Comparison of ENCODE assay signal across 9 mouse cellular contexts in genomic region chr5:120457628-120458027, GRCm38 (mm10). TPM values are rescaled to one million over a fixed set of nuclear protein-coding genes. Genes with fewer than 3 reads are reported as not detected.
DNase-seq lines count a peak whose midpoint lies in the region; ATAC-seq and TF ChIP-seq lines count a peak whose summit lies in the region.
"Had no signal": no experiment of that assay in that cellular context is flagged by ENCODE, and none has a peak within 500 bp of the region (broad histone marks: within the 10 kb centered on the region; RNA-seq: fewer than 3 reads in every experiment).

No protein-coding gene starts in this region.

- no peak overlapping the region for H3K9ac ChIP-seq in CH12.LX (ENCODE audit: insufficient read depth, low read depth)
- H3K9ac ChIP-seq in forebrain, embryonic 14.5 days (ENCODE audit: low read length): no peak overlapping the region

- intact Hi-C loops in heart, postnatal 10 days (cut with DNase I): loop anchor here (5.0 kb wide), 1 partner anchor 310 kb away; no protein-coding TSS in a partner anchor

- H3K4me1 ChIP-seq in CH12.LX (ENCODE audit: control insufficient read depth in 1 of 2, insufficient read depth in 2 of 2): peaks cover 13 to 47% of the 10 kb centered on the region in 2 experiments; a peak in 3 of 4 replicates
- no peaks in the 10 kb centered on the region for H3K4me1 ChIP-seq in bone marrow macrophage, adult 2 months (ENCODE audit: control insufficient read depth, insufficient read depth, low read length)
- H3K4me1 ChIP-seq in forebrain, embryonic 14.5 days (ENCODE audit: control insufficient read depth, insufficient read depth, low read length): no peaks in the 10 kb centered on the region
- H3K4me1 ChIP-seq in olfactory bulb, adult 2 months (ENCODE audit: control insufficient read depth, insufficient read depth, low read length): no peaks in the 10 kb centered on the region; the same call in 1 of the 2 replicates

- H3K27ac ChIP-seq in CH12.LX (ENCODE audit: insufficient read depth, low read depth): no peak overlapping the region
- no peak overlapping the region for H3K27ac ChIP-seq in bone marrow macrophage, adult 2 months (ENCODE audit: insufficient read depth, low read depth, low read length)
- H3K27ac ChIP-seq in forebrain, embryonic 14.5 days (ENCODE audit: low read depth, low read length): no peak overlapping the region
- no peak overlapping the region for H3K27ac ChIP-seq in olfactory bulb, adult 2 months (ENCODE audit: insufficient read depth, low read depth, low read length)

- H3K4me3 ChIP-seq in CH12.LX (replicated peaks in 1 of 3; ENCODE audit: low read depth in 2 of 3, low read length in 2 of 3, poor library complexity in 1 of 3): no peak overlapping the region
- no peak overlapping the region for H3K4me3 ChIP-seq in bone marrow macrophage, adult 2 months (ENCODE audit: insufficient read depth, low read length)
- H3K4me3 ChIP-seq in forebrain, embryonic 14.5 days (ENCODE audit: low read depth, low read length): no peak overlapping the region
- H3K4me3 ChIP-seq in olfactory bulb, adult 2 months (ENCODE audit: insufficient read depth, low read depth, low read length): no peak overlapping the region
- H3K4me3 ChIP-seq: erythroblast, embryonic 14.5 days had no signal

- TF ChIP-seq POLR2A in CH12.LX (IDR thresholded peaks at IDR 0.05; ENCODE audit: low read depth, low read length): no peak
- TF ChIP-seq POLR2A in bone marrow macrophage, adult 2 months (IDR thresholded peaks at IDR 0.05; ENCODE audit: borderline replicate concordance, low read depth, low read length): no peak
- TF ChIP-seq POLR2A in olfactory bulb, adult 2 months (IDR thresholded peaks at IDR 0.05; ENCODE audit: insufficient read depth, low read depth, low read length): no peak

- no peaks in the 10 kb centered on the region for H3K36me3 ChIP-seq in CH12.LX (replicated peaks in 1 of 2; ENCODE audit: control insufficient read depth in 1 of 2, insufficient read depth in 1 of 2, low read length in 1 of 2)
- no peaks in the 10 kb centered on the region for H3K36me3 ChIP-seq in forebrain, embryonic 14.5 days (ENCODE audit: control insufficient read depth, insufficient read depth, low read length)

- TF ChIP-seq EP300 in CH12.LX (IDR thresholded peaks at IDR 0.05; ENCODE audit: low read length): no peak

- dilution Hi-C loops in CH12.LX (cut with MboI; ENCODE audit: extremely low pct_ligation_motif_present, extremely low pct_unique_long_range_greater_than_20kb, low sequenced_read_pairs): no loop called here

- in situ Hi-C loops in CH12.LX (cut with MboI; ENCODE audit: low pct_ligation_motif_present, low pct_unique_long_range_greater_than_20kb, low sequenced_read_pairs): no loop called here

- H3K4me2 ChIP-seq in CH12.LX (ENCODE audit: insufficient read depth, low read depth, poor library complexity, severe bottlenecking): no peak overlapping the region
- H3K4me2 ChIP-seq in forebrain, embryonic 14.5 days (ENCODE audit: low read length): no peak overlapping the region

- TF ChIP-seq RAD21 in CH12.LX (IDR thresholded peaks at IDR 0.05; ENCODE audit: low read depth, low read length): peak; percentile 78

- no peaks in the 10 kb centered on the region for H3K9me3 ChIP-seq in CH12.LX (replicated peaks; ENCODE audit: low read length)
- H3K9me3 ChIP-seq in forebrain, embryonic 14.5 days (replicated peaks; ENCODE audit: control insufficient read depth, low read length): no peaks in the 10 kb centered on the region

- ATAC-seq in forebrain, embryonic 14.5 days: no peak

- TF ChIP-seq CTCF in CH12.LX (conservative IDR thresholded peaks at IDR 0.05 in 1 of 2, IDR thresholded peaks at IDR 0.05 in 1 of 2; ENCODE audit: low read depth in 2 of 2, low read length in 2 of 2): peak in 1 of 2 experiments; percentile 83; a peak in 3 of 4 replicates
- peak; percentile 82 for TF ChIP-seq CTCF in bone marrow macrophage, adult 2 months (IDR thresholded peaks at IDR 0.05; ENCODE audit: low read depth, low read length)
- peak; percentile 54 for TF ChIP-seq CTCF in olfactory bulb, adult 2 months (IDR thresholded peaks at IDR 0.05; ENCODE audit: insufficient read depth, low read depth, low read length)

- DNase-seq in heart, postnatal 10 days: peak; percentile 56 to 78
- no peak for DNase-seq in heart, adult 8-10 months (ENCODE audit: low spot score)
- peak; percentile 85 for DNase-seq in CH12.LX (ENCODE audit: extremely low read depth)
- peak; percentile 89 for DNase-seq in forebrain, embryonic 14.5 days (ENCODE audit: low spot score)
- DNase-seq in layer of hippocampus, postnatal 25 days (ENCODE audit: extremely low spot score in 1 of 2, low spot score in 1 of 2): peak; percentile 56 to 76
- DNase-seq in thymus, postnatal 25 days: peak; percentile 45

- no peaks in the 10 kb centered on the region for H3K79me2 ChIP-seq in CH12.LX (replicated peaks; ENCODE audit: control insufficient read depth, extremely low read depth, insufficient read depth, poor library complexity, severe bottlenecking)

- 5% methylated on average over 9 of the region's 9 CpGs for WGBS in forebrain, embryonic 14.5 days
- 7% methylated on average over 9 of the region's 9 CpGs for WGBS in olfactory bulb, adult 2 months

- H3K27me3 ChIP-seq in CH12.LX (replicated peaks): peaks cover 65% of the 10 kb centered on the region
- H3K27me3 ChIP-seq in forebrain, embryonic 14.5 days (replicated peaks; ENCODE audit: control insufficient read depth, insufficient read depth, low read length): no peaks in the 10 kb centered on the region

TF ChIP-seq in CH12.LX, 34 proteins besides CTCF, POLR2A, EP300 and RAD21 (continues in another document):
- no peak for TF ChIP-seq PAX5 (IDR thresholded peaks at IDR 0.05; ENCODE audit: low read length)
- no peak for TF ChIP-seq KAT2A (IDR thresholded peaks at IDR 0.05; ENCODE audit: insufficient replicate concordance, low read length)
- TF ChIP-seq JUND (conservative IDR thresholded peaks at IDR 0.05; ENCODE audit: low read depth, low read length): no peak

RNA-seq across cellular contexts. Expression of gene Sdsl, which starts 15.0 kb away (rescaled TPM):
- total RNA-seq in heart, postnatal 10 days (2021): 10 to 100 TPM in 1 of 2 experiments, 1 to 10 TPM in 1; 9.1 to 11.2 TPM
- total RNA-seq in heart, adult 8-10 months (2022): 10 to 100 TPM in 1 of 4 experiments, 1 to 10 TPM in 3; 8.6 to 11.4 (median 9.5) TPM
- total RNA-seq in CH12.LX (2012; rRNA removed): 1.8 and 4.0 TPM in 2 replicates
- not detected in 2 replicates for total RNA-seq in CH12.LX (2014; rRNA removed)
- polyA plus RNA-seq in CH12.LX (2012; ENCODE audit: insufficient read length, low read depth): 0.37 TPM in 1 of 2 replicates, not detected in the other
- not detected in 2 replicates for polyA plus RNA-seq in bone marrow macrophage, adult 2 months (2012; ENCODE audit: insufficient read depth, insufficient read length, missing spikeins)
- polyA plus RNA-seq in forebrain, embryonic 14.5 days (2014; fragmentation: Nextera tagmentation; extraction: Ambion mirVana): 2.2 and 3.2 TPM in 2 replicates
- total RNA-seq in layer of hippocampus, postnatal 25 days (2021): 1 to 10 TPM; 7.1 to 9.1 TPM
- polyA plus RNA-seq in olfactory bulb, adult 2 months (2012; ENCODE audit: insufficient read depth, insufficient read length, low replicate concordance, missing spikeins): not detected in 2 replicates
- polyA plus RNA-seq: erythroblast, embryonic 14.5 days had no signal

RNA-seq across cellular contexts. Expression of gene Sds, which starts 18.7 kb away (rescaled TPM):
- total RNA-seq in heart, postnatal 10 days (2021): not detected
- total RNA-seq in heart, adult 8-10 months (2022): 1 to 10 TPM; 1.4 to 4.9 (median 1.7) TPM
- total RNA-seq in CH12.LX (2012; rRNA removed): not detected in 2 replicates
- not detected in 2 replicates for total RNA-seq in CH12.LX (2014; rRNA removed)
- polyA plus RNA-seq in CH12.LX (2012; ENCODE audit: insufficient read length, low read depth): 0.76 and 1.5 TPM in 2 replicates
- not detected in 2 replicates for polyA plus RNA-seq in bone marrow macrophage, adult 2 months (2012; ENCODE audit: insufficient read depth, insufficient read length, missing spikeins)
- not detected in 2 replicates for polyA plus RNA-seq in forebrain, embryonic 14.5 days (2014; fragmentation: Nextera tagmentation; extraction: Ambion mirVana)
- under 1 TPM in 1 of 2 experiments, not detected in 1; 0.22 TPM for total RNA-seq in layer of hippocampus, postnatal 25 days (2021)
- not detected in 2 replicates for polyA plus RNA-seq in olfactory bulb, adult 2 months (2012; ENCODE audit: insufficient read depth, insufficient read length, low replicate concordance, missing spikeins)
- polyA plus RNA-seq: erythroblast, embryonic 14.5 days had no signal

RNA-seq across cellular contexts. Expression of gene Lhx5, which starts 26.1 kb away (rescaled TPM):
- not detected for total RNA-seq in heart, postnatal 10 days (2021)
- total RNA-seq in heart, adult 8-10 months (2022): not detected
- total RNA-seq in CH12.LX (2012; rRNA removed) (not detected in 2 replicates), CH12.LX (2014; rRNA removed) (not detected in 2 replicates)
- not detected in 2 replicates for polyA plus RNA-seq in CH12.LX (2012; ENCODE audit: insufficient read length, low read depth)
- polyA plus RNA-seq in bone marrow macrophage, adult 2 months (2012; ENCODE audit: insufficient read depth, insufficient read length, missing spikeins): not detected in 2 replicates
- 3.5 and 5.1 TPM in 2 replicates for polyA plus RNA-seq in forebrain, embryonic 14.5 days (2014; fragmentation: Nextera tagmentation; extraction: Ambion mirVana)
- not detected for total RNA-seq in layer of hippocampus, postnatal 25 days (2021)
- polyA plus RNA-seq in olfactory bulb, adult 2 months (2012; ENCODE audit: insufficient read depth, insufficient read length, low replicate concordance, missing spikeins): not detected in 2 replicates
- polyA plus RNA-seq: erythroblast, embryonic 14.5 days had no signal

RNA-seq across cellular contexts. Expression of gene Plbd2, which starts 45.8 kb away (rescaled TPM):
- total RNA-seq in heart, postnatal 10 days (2021): 10 to 100 TPM; 45.6 to 45.8 TPM
- total RNA-seq in heart, adult 8-10 months (2022): 10 to 100 TPM; 46.7 to 54.2 (median 49.5) TPM
- 10.8 and 21.3 TPM in 2 replicates for total RNA-seq in CH12.LX (2012; rRNA removed)
- total RNA-seq in CH12.LX (2014; rRNA removed): 7.1 and 9.0 TPM in 2 replicates
- 24.3 and 28.8 TPM in 2 replicates for polyA plus RNA-seq in CH12.LX (2012; ENCODE audit: insufficient read length, low read depth)
- 46.8 and 55.1 TPM in 2 replicates for polyA plus RNA-seq in bone marrow macrophage, adult 2 months (2012; ENCODE audit: insufficient read depth, insufficient read length, missing spikeins)
- polyA plus RNA-seq in forebrain, embryonic 14.5 days (2014; fragmentation: Nextera tagmentation; extraction: Ambion mirVana): 14.8 and 16.2 TPM in 2 replicates
- total RNA-seq in layer of hippocampus, postnatal 25 days (2021): 10 to 100 TPM; 61.5 to 70.3 TPM
- not detected in 2 replicates for polyA plus RNA-seq in olfactory bulb, adult 2 months (2012; ENCODE audit: insufficient read depth, insufficient read length, low replicate concordance, missing spikeins)

RNA-seq across cellular contexts. Expression of gene Slc8b1, which starts 53.3 kb away (rescaled TPM):
- 10 to 100 TPM in 1 of 2 experiments, 1 to 10 TPM in 1; 8.3 to 12.6 TPM for total RNA-seq in heart, postnatal 10 days (2021)
- 10 to 100 TPM in 2 of 4 experiments, 1 to 10 TPM in 2; 8.2 to 12.4 (median 10.0) TPM for total RNA-seq in heart, adult 8-10 months (2022)
- total RNA-seq in CH12.LX (2012; rRNA removed): 3.3 and 5.8 TPM in 2 replicates
- 3.2 and 3.6 TPM in 2 replicates for total RNA-seq in CH12.LX (2014; rRNA removed)
- 4.6 and 5.1 TPM in 2 replicates for polyA plus RNA-seq in CH12.LX (2012; ENCODE audit: insufficient read length, low read depth)
- polyA plus RNA-seq in bone marrow macrophage, adult 2 months (2012; ENCODE audit: insufficient read depth, insufficient read length, missing spikeins): 73.1 and 79.4 TPM in 2 replicates
- 0.67 and 1.5 TPM in 2 replicates for polyA plus RNA-seq in forebrain, embryonic 14.5 days (2014; fragmentation: Nextera tagmentation; extraction: Ambion mirVana)
- total RNA-seq in layer of hippocampus, postnatal 25 days (2021): 10 to 100 TPM in 1 of 2 experiments, 1 to 10 TPM in 1; 6.5 to 14.3 TPM
- not detected in 2 replicates for polyA plus RNA-seq in olfactory bulb, adult 2 months (2012; ENCODE audit: insufficient read depth, insufficient read length, low replicate concordance, missing spikeins)
